Mouse (Mus musculus) small intestine, adult 2 months (tissue): ENCODE data around the gene Usp2.

ENCODE experiments used
- CTCF ChIP-seq: fragments of 200-500 bp; IDR thresholded peaks from 2 replicates; pipeline ENCODE4 v1.5.1; 2012; ENCODE audit warnings: low read depth, mild to moderate bottlenecking, control low read depth, inconsistent platforms, low read length, moderate library complexity, mixed read lengths; ENCODE audit not compliant: insufficient replicate concordance, insufficient read length; ENCODE audit errors: extremely low read depth
- POLR2A ChIP-seq: fragments of 200-500 bp; IDR thresholded peaks from 2 replicates; pipeline ENCODE4 v1.6.1; 2012; ENCODE audit warnings: low read depth, mild to moderate bottlenecking, control low read depth, inconsistent platforms, low read length, moderate library complexity

GRCm38 (mm10) chr9:44033317-44033716, 33.5 kb upstream of the Usp2 start:
- TF ChIP-seq CTCF (no peak), POLR2A (no peak)
